Mouse (Mus musculus) heart, embryonic 15.5 days (tissue): ENCODE measurements around the gene Pkd1. TPM values are rescaled to one million over a fixed set of nuclear protein-coding genes. Genes with fewer than 3 reads are reported as not detected.

Experiments used
- ATAC-seq: fragments of 200-750 bp; cut with Nextera tagmentation; replicated peaks from 2 replicates; pipeline ENCODE4 v1.8.0; 2017; ENCODE audit warnings: low read depth, moderate TSS enrichment; ENCODE audit not compliant: insufficient number of reproducible peaks, insufficient read depth, low FRiP score
- H3K27ac ChIP-seq: fragments of 300-500 bp; sonication (generic); 2 replicates; pipeline ENCODE4 v1.5.1; 2015; ENCODE audit warnings: mild to moderate bottlenecking, inconsistent platforms
- H3K27me3 ChIP-seq: fragments of 300-500 bp; sonication (generic); 2 replicates; pipeline ENCODE4 v1.6.1; 2015; ENCODE audit warnings: inconsistent platforms
- H3K36me3 ChIP-seq: fragments of 300-500 bp; sonication (generic); 2 replicates; pipeline ENCODE4 v1.6.1; 2015; ENCODE audit warnings: mild to moderate bottlenecking, inconsistent platforms
- H3K4me1 ChIP-seq: fragments of 300-500 bp; sonication (generic); replicated peaks from 2 replicates; pipeline ENCODE4 v1.6.1; 2015; ENCODE audit warnings: inconsistent platforms
- H3K4me2 ChIP-seq: fragments of 300-500 bp; sonication (generic); 2 replicates; pipeline ENCODE4 v1.6.1; 2015; ENCODE audit warnings: inconsistent platforms, mild to moderate bottlenecking, moderate library complexity
- H3K4me3 ChIP-seq: fragments of 300-500 bp; sonication (generic); 2 replicates; pipeline ENCODE4 v1.5.1; 2015; ENCODE audit warnings: mild to moderate bottlenecking, inconsistent platforms
- H3K9ac ChIP-seq: fragments of 300-500 bp; sonication (generic); 2 replicates; pipeline ENCODE4 v1.6.1; 2015; ENCODE audit warnings: mild to moderate bottlenecking, inconsistent platforms
- H3K9me3 ChIP-seq: fragments of 300-500 bp; sonication (generic); replicated peaks from 2 replicates; pipeline ENCODE4 v1.6.1; 2016; ENCODE audit warnings: inconsistent platforms
- WGBS: fragments of 180-500 bp; shearing (Covaris S2); methylation state at CpG from one replicate; pipeline ENCODE4 v1.1.7; 2015; ENCODE audit warnings: mixed read lengths; 5-methylcytosine and 5-hydroxymethylcytosine counted together
- polyA plus RNA-seq: library from polyadenylated mRNA; unstranded; fragments of >200 nt; fragmentation: Nextera tagmentation; extraction: Ambion mirVana; gene quantifications from 2 replicates; pipeline ENCODE4 v1.2.1, GENCODE M21; 2015

The Pkd1 gene
- polyA plus RNA-seq, 1 experiment from 2014 or later, result 12.4 TPM

DNA sequence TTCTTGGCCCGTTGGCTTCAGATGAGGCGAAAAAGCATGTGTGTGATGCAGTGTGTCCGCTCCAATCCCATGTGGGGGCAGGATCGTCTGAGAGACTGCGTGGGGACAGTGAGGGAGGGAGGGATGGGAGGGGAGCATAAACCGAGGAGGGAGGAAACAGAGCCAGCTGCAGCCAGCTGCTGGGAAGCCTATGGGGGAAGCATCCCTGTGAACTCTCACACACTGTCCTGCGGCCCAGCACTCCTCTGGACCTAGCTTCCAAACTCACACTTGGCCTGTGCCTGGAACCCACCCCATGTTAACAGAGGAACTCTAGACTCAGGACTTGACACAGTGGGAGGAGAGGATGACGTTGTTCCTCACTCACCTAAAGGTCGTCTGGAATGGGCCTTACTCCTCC lies 89.2 kb downstream of the Pkd1 start:
- Histone ChIP-seq H3K4me2 (no peak overlapping the region), H3K27ac (peak overlapping the region; percentile 75), H3K4me1 (peaks cover 33% of the 10 kb centered on the region), H3K9me3 (no peaks in the 10 kb centered on the region), H3K27me3 (peaks cover 10% of the 10 kb centered on the region; the same call in 1 of the 2 replicates), H3K9ac (no peak overlapping the region), H3K36me3 (peaks cover 4% of the 10 kb centered on the region; the same call in 1 of the 2 replicates), H3K4me3 (no peak overlapping the region)
- ATAC-seq, result peak; percentile 54; the same call in 1 of the 2 replicates
- 59% methylated on average over 9 of the region's 9 CpGs for WGBS

- 60% methylated on average over 5 of the region's 5 CpGs for WGBS
- no peak; the same call in 1 of the 2 replicates for ATAC-seq
- Histone ChIP-seq H3K36me3 (peaks cover 4% of the 10 kb centered on the region; the same call in 1 of the 2 replicates), H3K4me1 (peaks cover 38% of the 10 kb centered on the region), H3K27ac (peak overlapping the region; percentile 75), H3K27me3 (peaks cover 8% of the 10 kb centered on the region; the same call in 1 of the 2 replicates), H3K9me3 (no peaks in the 10 kb centered on the region), H3K4me3 (no peak overlapping the region), H3K4me2 (no peak overlapping the region), H3K9ac (no peak overlapping the region)
These were observed 89.9 kb downstream of the Pkd1 start for GRCm38 (mm10) chr17:24639571-24639988.

- H3K9ac ChIP-seq, result no peak overlapping the region
- ATAC-seq, result no peak
These were observed 90.5 kb downstream of the Pkd1 start for GRCm38 (mm10) chr17:24640119-24640518.

GRCm38 (mm10) chr17:24640581-24640980 lies 90.9 kb downstream of the Pkd1 start:
- Histone ChIP-seq H3K27me3 (0 out of 2 replicates have a peak, but pooled peaks cover 3% of the 10 kb centered on the region), H3K36me3 (peaks cover 4% of the 10 kb centered on the region; the same call in 1 of the 2 replicates), H3K4me1 (peaks cover 40% of the 10 kb centered on the region), H3K9me3 (no peaks in the 10 kb centered on the region), H3K4me2 (no peak overlapping the region), H3K4me3 (no peak overlapping the region), H3K27ac (no peak overlapping the region), H3K9ac (no peak overlapping the region)
- no peak for ATAC-seq
- WGBS, result 95% methylated on average over 15 of the region's 15 CpGs

More at GRCm38 (mm10) chr17:24640119-24640518, 90.5 kb downstream of the Pkd1 start:
- Histone ChIP-seq H3K4me2 (no peak overlapping the region), H3K4me3 (no peak overlapping the region), H3K36me3 (peaks cover 4% of the 10 kb centered on the region; the same call in 1 of the 2 replicates), H3K9me3 (no peaks in the 10 kb centered on the region), H3K4me1 (peaks cover 38% of the 10 kb centered on the region), H3K27me3 (peaks cover 5% of the 10 kb centered on the region; the same call in 1 of the 2 replicates), H3K27ac (peak overlapping the region; percentile 75; the same call in 1 of the 2 replicates)
- 89% methylated on average over 7 of the region's 7 CpGs for WGBS

DNA sequence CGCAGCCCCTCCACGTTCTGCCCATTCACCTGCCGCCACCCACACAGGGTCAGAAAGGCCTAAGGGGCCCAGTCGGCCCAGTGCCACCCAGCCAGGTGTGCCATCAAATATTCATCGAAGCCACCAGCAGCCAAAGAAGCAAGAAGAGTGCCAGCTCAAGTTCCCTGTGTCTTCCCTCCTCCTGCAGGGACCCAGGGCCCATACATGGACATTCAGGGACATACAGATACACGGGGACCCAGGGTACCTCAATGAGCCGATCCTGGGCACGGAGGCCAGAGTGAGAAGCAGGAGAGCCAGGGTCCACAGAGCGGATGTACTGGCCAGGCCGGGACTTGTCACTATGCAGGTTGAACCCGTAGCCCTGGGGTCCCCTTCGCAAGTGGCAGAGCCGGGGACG lies 92.3 kb downstream of the Pkd1 start:
- 0 out of 2 replicates have a peak, but pooled peaks cover 3% of the 10 kb centered on the region for H3K27me3 ChIP-seq
- H3K36me3 ChIP-seq, result peaks cover 4% of the 10 kb centered on the region; the same call in 1 of the 2 replicates
- peaks cover 45% of the 10 kb centered on the region for H3K4me1 ChIP-seq
- no peak overlapping the region for H3K4me3 ChIP-seq
- WGBS, result 86% methylated on average over 14 of the region's 14 CpGs
- H3K27ac ChIP-seq, result no peak overlapping the region
- H3K9ac ChIP-seq, result no peak overlapping the region
- H3K4me2 ChIP-seq, result no peak overlapping the region
- ATAC-seq, result no peak
- no peaks in the 10 kb centered on the region for H3K9me3 ChIP-seq

GRCm38 (mm10) chr17:24642791-24643343 lies 93.2 kb downstream of the Pkd1 start:
- no peak overlapping the region for H3K4me3 ChIP-seq
- H3K27me3 ChIP-seq, result 0 out of 2 replicates have a peak, but pooled peaks cover 3% of the 10 kb centered on the region
- H3K9ac ChIP-seq, result no peak overlapping the region
- no peaks in the 10 kb centered on the region for H3K9me3 ChIP-seq
- peaks cover 49% of the 10 kb centered on the region for H3K4me1 ChIP-seq
- H3K36me3 ChIP-seq, result peaks cover 4% of the 10 kb centered on the region; the same call in 1 of the 2 replicates
- H3K4me2 ChIP-seq, result peak overlapping the region; percentile 38; the same call in 1 of the 2 replicates
- ATAC-seq, result no peak
- WGBS, result 72% methylated on average over 6 of the region's 6 CpGs
- no peak overlapping the region for H3K27ac ChIP-seq

DNA sequence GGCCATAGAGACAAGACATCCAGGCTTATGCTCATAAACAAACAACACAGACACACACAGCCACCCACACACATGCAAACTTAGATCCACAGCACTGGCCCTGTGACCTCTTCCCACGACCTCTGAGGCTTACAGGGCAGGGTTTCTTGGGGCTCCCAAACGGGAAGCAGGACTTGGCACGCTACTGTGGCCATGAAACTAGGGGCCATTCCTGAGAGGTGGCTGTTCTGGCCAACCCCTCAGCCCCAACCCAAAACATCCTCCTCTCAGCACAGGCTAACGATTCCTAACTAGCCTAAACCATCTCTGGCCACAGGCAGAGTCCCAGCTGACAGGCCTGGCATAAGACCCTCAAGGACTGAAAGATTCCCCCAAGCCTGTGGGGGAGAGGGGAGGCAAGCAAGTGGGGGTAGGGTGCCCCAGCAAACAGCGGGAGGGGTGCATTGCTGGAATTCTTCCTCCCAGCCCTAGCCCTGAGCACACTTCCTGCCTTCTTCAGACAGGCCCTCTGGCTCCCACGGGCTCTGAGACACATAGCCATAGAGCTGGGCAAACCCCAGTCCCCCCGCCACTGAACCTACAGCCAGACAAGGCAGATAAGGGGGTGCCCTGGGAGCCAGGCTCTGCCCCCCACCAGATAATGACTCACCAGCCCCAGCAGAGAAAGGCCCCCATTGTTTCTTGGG lies 94.5 kb downstream of the Pkd1 start:
- Histone ChIP-seq H3K27me3 (0 out of 2 replicates have a peak, but pooled peaks cover 9% of the 10 kb centered on the region), H3K4me3 (peak overlapping the region; percentile 12; the same call in 1 of the 2 replicates), H3K36me3 (peaks cover 4% of the 10 kb centered on the region; the same call in 1 of the 2 replicates), H3K27ac (peak overlapping the region; percentile 70), H3K4me1 (peaks cover 56% of the 10 kb centered on the region), H3K9me3 (no peaks in the 10 kb centered on the region), H3K9ac (peak overlapping the region; percentile 7; the same call in 1 of the 2 replicates), H3K4me2 (peak overlapping the region; percentile 38)
- WGBS, result 34% methylated on average over 7 of the region's 7 CpGs
- 0 out of 2 replicates have a peak, but pooled peaks have one; percentile 20 for ATAC-seq

DNA sequence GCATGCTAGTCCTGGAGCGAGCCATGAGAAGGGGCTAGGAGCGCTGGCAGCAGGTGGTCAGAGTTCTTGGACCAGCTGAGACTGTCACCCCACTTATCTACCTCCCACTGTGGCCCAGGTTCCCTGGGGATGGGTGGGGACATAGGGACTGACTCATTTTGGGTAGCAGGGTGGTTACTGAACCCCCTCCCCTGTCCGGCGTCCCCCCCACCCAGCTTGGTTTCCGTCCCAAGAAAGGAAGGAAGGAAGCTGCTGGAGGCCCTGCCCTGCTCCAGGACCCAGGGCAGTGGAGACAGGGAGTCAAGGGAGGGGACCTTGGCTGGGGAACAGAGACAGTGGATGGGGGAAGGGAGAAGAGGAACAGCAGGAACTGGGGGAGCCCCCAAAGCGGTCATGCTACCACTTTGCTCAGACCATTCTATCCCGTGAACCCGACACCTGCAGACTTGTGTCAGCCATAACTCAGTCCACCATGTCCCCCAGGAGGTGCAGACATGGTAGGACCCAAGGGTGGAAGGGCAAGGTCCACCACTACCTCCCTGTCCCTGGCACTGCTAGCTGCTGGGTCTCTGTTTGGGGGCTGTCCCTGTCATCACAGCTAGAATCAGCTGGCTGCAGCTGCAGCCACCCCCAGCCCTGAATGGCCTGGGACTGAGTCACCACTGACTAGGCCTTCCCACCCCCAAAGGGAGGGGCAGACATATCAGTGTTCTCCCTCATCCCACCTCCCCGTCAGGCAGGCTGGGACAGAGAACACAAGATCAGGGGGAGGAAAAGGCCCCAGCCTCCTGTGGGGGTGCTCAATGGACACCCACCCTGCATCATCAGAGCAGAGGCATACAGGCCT lies 95.5 kb downstream of the Pkd1 start:
- 62% methylated on average over 9 of the region's 9 CpGs for WGBS
- Histone ChIP-seq H3K9ac (no peak overlapping the region), H3K4me1 (peaks cover 53% of the 10 kb centered on the region), H3K4me3 (peak overlapping the region; percentile 12; the same call in 1 of the 2 replicates), H3K9me3 (no peaks in the 10 kb centered on the region), H3K27ac (peak overlapping the region; percentile 70), H3K4me2 (peak overlapping the region; percentile 38), H3K36me3 (no peaks in the 10 kb centered on the region; the same call in 1 of the 2 replicates), H3K27me3 (0 out of 2 replicates have a peak, but pooled peaks cover 9% of the 10 kb centered on the region)
- ATAC-seq, result peak; percentile 27

DNA sequence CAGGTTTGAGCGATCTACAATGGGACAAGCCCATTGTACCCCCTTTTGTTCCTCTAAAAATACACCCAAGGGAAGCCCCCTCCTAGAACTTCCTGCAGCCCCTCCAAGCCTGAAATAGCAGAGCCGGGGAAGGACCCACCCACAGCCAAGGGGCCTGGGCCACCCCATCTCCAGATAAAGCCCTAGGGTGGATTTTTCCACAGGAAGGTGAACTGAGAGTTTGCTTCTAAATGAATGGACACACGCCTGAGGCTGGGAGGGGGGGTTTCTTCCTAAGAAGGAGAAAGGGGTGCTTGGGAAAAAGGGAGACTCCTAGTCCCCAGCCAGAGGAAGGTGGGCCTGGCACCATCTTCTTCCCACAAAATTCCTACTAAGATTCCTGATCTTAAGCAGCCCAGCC lies 96.3 kb downstream of the Pkd1 start:
- Histone ChIP-seq H3K4me1 (peaks cover 57% of the 10 kb centered on the region), H3K36me3 (no peaks in the 10 kb centered on the region; the same call in 1 of the 2 replicates), H3K27me3 (0 out of 2 replicates have a peak, but pooled peaks cover 9% of the 10 kb centered on the region), H3K4me3 (no peak overlapping the region), H3K4me2 (peak overlapping the region; percentile 33; the same call in 1 of the 2 replicates), H3K9me3 (no peaks in the 10 kb centered on the region), H3K9ac (no peak overlapping the region), H3K27ac (peak overlapping the region; percentile 70)
- no peak for ATAC-seq
- WGBS, result 52% methylated on average over 3 of the region's 3 CpGs
